Mouse (Mus musculus) kidney, adult 2 months (tissue): ENCODE results near the gene Slc29a1. TPM values are rescaled to one million over a fixed set of nuclear protein-coding genes. Genes with fewer than 3 reads are reported as not detected.
A peak's percentile ranks its signal among the peaks of the same experiment; 100 is the strongest.

Experiments used
- DNase-seq: peaks from one replicate; pipeline ENCODE4 v3.0.0; 2021
- H3K27ac ChIP-seq: fragments of 200-500 bp; 2 replicates; pipeline ENCODE4 v1.5.1; 2012; ENCODE audit warnings: low read depth, low read length, control low read depth, inconsistent platforms; ENCODE audit not compliant: insufficient read depth
- H3K27me3 ChIP-seq: fragments of 200-500 bp; replicated peaks from 2 replicates; pipeline ENCODE4 v1.6.1; 2012; ENCODE audit warnings: mild to moderate bottlenecking, moderate library complexity, low read length, inconsistent platforms; ENCODE audit not compliant: control insufficient read depth, insufficient read depth
- H3K36me3 ChIP-seq: fragments of 200-500 bp; 2 replicates; pipeline ENCODE4 v1.6.1; 2012; ENCODE audit warnings: mild to moderate bottlenecking, moderate library complexity, low read length, inconsistent platforms; ENCODE audit not compliant: control insufficient read depth, insufficient read depth
- H3K4me1 ChIP-seq: fragments of 200-500 bp; 2 replicates; pipeline ENCODE4 v1.6.1; 2011; ENCODE audit warnings: low read length; ENCODE audit not compliant: control insufficient read depth, insufficient read depth
- H3K4me3 ChIP-seq: fragments of 200-500 bp; 2 replicates; pipeline ENCODE4 v1.5.1; 2011; ENCODE audit warnings: mild to moderate bottlenecking, low read depth, low read length, control low read depth; ENCODE audit not compliant: insufficient read depth
- CTCF ChIP-seq: fragments of 200-500 bp; conservative IDR thresholded peaks from 2 replicates; pipeline ENCODE4 v1.5.1; 2011; ENCODE audit warnings: low read depth, mild to moderate bottlenecking, control low read depth, low read length, moderate library complexity, mixed read lengths; ENCODE audit not compliant: insufficient read depth, insufficient read length
- POLR2A ChIP-seq: fragments of 200-500 bp; IDR thresholded peaks from one replicate; pipeline ENCODE4 v1.6.1; 2011; ENCODE audit warnings: low read depth, low read length, control low read depth
- WGBS: fragments of 180-500 bp; shearing (Covaris S2); methylation state at CpG from one replicate; pipeline ENCODE4 v1.1.7; 2018; 5-methylcytosine and 5-hydroxymethylcytosine counted together
- polyA plus RNA-seq: library from polyadenylated mRNA; depleted of rRNA; stranded (reverse); fragments of >200 nt; gene quantifications from 2 replicates; pipeline ENCODE4 v1.2.3, GENCODE M21; 2012

Slc29a1 gene
- polyA plus RNA-seq, 1 experiment = 89.5 TPM

DNA sequence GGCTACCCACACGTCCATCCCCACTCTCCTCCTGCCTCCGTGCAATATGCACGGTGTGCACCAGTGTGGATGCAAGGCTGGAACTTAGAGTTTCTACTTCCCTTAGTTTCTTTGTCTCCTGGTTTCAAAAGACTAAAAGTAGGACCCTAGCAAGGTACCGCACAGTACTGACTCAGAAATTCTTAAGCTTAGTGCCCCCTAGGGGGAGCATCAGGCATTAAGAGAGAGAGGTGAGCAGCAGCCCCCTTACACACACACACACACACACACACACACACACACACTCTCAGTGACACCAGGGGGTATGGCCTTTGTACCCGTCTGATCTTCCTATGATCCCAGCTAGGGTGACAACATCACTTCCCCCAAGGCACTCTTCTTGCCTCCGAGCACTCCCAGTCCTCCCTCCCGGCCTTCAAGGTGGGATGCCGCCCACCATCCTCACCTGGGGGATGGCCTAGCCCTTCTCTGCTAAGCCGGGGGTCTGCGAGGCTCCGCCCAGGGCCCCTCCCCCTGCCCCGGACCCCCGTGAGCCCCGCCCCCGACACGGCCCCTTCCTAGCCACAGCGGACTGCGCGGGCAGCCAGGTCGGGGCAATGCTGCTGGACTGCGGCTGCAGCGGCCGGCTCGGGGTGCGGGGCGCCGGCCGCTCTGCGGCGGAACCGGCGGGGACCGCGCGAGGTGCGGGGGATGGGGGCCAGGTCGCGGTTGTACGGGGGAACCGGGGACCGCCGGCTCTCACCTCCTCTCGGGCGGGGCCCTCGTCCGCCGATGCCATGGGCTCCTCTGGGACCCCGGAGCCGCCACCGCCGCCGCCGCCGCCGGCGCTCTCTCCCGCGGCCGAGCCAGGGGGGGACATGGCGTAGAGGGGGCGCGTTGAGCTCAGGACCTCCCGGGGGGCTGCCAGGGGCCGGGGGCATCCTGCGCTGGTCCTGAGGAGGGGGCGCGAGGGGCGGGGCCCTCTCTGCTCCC is 50.6 kb downstream of the Slc29a1 start:
- DNase-seq = no peak
- Histone ChIP-seq H3K36me3 (no peaks in the 10 kb centered on the region), H3K4me3 (peak overlapping the region; percentile 26; the same call in 1 of the 2 replicates), H3K27ac (no peak overlapping the region), H3K27me3 (peaks cover 5% of the 10 kb centered on the region), H3K4me1 (no peaks in the 10 kb centered on the region)
- WGBS = 5% methylated on average over 62 of the region's 68 CpGs
- TF ChIP-seq CTCF (no peak), POLR2A (no peak)

- Histone ChIP-seq H3K27ac (no peak overlapping the region), H3K4me3 (no peak overlapping the region), H3K36me3 (no peaks in the 10 kb centered on the region), H3K27me3 (peaks cover 5% of the 10 kb centered on the region), H3K4me1 (no peaks in the 10 kb centered on the region)
- DNase-seq = no peak
- TF ChIP-seq CTCF = no peak
- WGBS = 88% methylated on average over 5 of the region's 5 CpGs
These were observed 51.8 kb downstream of the Slc29a1 start for GRCm38 (mm10) chr17:45547461-45548190.

GRCm38 (mm10) chr17:45546941-45547340 is 52.5 kb downstream of the Slc29a1 start:
- Histone ChIP-seq H3K4me3 (no peak overlapping the region), H3K4me1 (no peaks in the 10 kb centered on the region), H3K27me3 (peaks cover 5% of the 10 kb centered on the region), H3K27ac (no peak overlapping the region), H3K36me3 (no peaks in the 10 kb centered on the region)
- DNase-seq = no peak
- TF ChIP-seq POLR2A (no peak), CTCF (no peak)
- 76% methylated on average over 16 of the region's 16 CpGs for WGBS

DNA sequence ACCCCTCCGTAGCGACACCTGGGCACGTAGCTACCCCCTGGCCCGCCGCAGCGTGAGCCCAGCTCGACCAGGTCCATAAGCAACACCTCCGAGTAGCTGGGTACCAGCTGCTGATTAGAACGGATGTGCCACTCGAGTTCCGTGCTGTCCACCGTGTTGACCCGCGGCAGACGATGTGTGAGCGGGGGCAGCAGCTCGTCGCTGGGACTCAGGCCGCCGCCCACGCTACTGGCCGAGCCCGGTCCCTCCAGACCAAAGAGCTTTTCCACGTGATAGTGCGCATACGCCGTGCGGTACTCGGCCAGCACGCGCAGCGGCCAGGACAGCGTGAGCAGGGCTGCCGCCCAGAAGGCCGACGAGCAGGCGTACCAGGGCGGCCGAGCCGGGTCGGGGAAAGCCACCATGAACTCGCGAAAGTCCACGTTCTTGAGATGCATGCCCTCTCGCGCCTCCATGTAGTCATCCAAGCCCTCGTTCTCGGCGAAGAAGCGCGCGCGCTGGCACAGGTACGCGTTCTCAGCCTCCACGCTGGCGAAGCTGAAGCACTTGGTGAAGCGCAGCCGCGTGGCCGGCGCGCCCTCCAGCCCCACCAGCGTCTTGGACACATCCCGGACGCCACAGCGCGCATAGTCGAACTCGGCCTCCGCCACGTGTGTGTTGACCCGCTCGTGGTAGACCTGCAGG is 54.0 kb downstream of the Slc29a1 start:
- no peak overlapping the region for H3K27ac ChIP-seq
- H3K36me3 ChIP-seq = no peaks in the 10 kb centered on the region
- H3K4me1 ChIP-seq = no peaks in the 10 kb centered on the region
- no peak overlapping the region for H3K4me3 ChIP-seq
- peaks cover 5% of the 10 kb centered on the region for H3K27me3 ChIP-seq
- no peak for DNase-seq
- 9% methylated on average over 74 of the region's 74 CpGs for WGBS
- TF ChIP-seq POLR2A (no peak), CTCF (no peak)

DNA sequence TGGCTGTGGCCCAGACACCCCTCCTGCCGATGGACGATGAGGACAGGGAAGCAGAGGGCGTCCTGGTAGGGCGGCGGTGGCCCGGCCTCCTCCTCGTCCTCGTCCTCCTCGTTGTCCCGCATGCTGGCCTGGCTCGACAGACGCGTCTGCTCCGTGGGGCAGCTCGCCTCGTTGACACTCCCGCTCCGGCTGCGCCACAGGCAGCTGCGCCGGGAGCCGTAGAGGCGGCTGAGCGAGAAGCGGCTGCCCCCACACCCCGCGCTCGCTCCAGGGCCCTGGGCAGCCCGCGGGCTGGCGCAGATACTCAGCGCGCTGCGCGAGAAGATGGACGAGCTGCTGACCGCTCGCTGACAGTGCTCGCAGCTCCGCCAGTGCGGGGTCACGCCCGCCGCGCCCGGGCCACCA is 54.5 kb downstream of the Slc29a1 start:
- Histone ChIP-seq H3K27me3 (peaks cover 5% of the 10 kb centered on the region), H3K4me3 (no peak overlapping the region), H3K36me3 (no peaks in the 10 kb centered on the region), H3K27ac (no peak overlapping the region), H3K4me1 (no peaks in the 10 kb centered on the region)
- DNase-seq = no peak
- WGBS = 8% methylated on average over 46 of the region's 46 CpGs
- no peak for TF ChIP-seq POLR2A
- no peak for TF ChIP-seq CTCF

DNA sequence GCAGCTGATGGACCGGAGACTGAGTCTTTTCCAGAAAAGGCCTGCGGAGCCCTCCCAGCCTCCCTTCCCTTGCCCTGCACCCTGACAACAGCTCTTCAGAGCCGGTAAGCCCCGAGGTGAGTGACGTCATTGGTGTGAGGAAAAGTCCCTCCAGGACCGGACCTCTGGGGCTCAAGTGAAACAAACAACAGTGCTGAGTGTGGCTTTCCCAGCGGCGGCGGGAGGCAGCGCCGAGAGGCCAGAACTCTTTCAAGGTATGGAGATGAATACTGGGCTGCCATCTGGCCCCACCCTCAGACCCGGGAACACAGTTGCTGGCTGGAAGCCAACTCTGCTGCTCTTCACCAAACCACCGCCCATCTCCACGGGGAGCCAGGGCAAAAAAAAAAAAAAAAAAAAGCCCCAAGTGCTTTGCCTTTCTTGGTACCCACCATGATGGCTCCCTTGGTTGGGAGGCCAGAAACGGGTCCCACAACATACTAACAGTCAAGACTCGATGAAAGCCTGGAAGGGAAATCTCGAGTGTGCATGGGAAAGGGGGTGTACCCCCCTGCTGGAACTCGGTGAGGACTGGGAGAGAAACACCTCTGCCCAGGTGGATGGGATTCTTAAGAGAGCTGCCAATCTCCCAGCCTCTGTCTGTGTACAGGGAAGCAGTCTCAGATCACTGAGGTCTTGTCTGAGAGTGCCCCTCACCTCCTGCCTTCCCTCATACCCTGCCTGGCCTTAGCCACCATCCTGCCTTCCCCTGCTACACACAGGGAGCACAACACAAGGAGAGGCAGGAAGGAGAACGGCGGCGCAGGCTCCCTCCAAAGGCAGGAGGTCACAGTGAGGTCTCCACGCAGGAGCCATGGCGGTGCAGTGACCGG is 55.2 kb downstream of the Slc29a1 start:
- TF ChIP-seq CTCF = no peak
- no peak for TF ChIP-seq POLR2A
- DNase-seq = no peak
- H3K4me1 ChIP-seq = no peaks in the 10 kb centered on the region
- no peak overlapping the region for H3K27ac ChIP-seq
- no peaks in the 10 kb centered on the region for H3K36me3 ChIP-seq
- 16% methylated on average over 24 of the region's 24 CpGs for WGBS
- no peak overlapping the region for H3K4me3 ChIP-seq
- H3K27me3 ChIP-seq = peaks cover 2% of the 10 kb centered on the region; the same call in 1 of the 2 replicates
